Mouse (Mus musculus): ENCODE measurements around the gene Rara. TPM values are rescaled to one million over a fixed set of nuclear protein-coding genes. Genes with fewer than 3 reads are reported as not detected.

Gene Rara
- total and polyA plus RNA-seq, 3 experiments = 4.5 to 13.7 (median 12.1) TPM

DNA sequence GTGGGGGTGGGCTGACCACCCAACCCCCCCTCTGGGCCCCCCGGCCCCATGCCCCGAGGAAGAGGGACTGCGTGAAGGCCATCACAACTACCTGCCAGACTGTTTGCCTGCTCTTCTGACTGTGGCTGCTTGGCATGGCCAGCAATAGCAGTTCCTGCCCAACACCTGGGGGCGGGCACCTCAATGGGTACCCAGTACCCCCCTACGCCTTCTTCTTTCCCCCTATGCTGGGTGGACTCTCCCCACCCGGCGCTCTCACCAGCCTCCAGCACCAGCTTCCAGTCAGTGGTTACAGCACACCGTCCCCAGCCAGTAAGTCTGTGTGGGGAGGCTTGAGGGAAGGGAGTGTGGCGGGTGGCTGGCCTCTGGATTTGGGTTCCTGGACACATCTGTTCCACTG is 22.9 kb downstream of the Rara start:
- Histone ChIP-seq H3K27me3 (replicated peaks) (no peaks in the 10 kb centered on the region), H3K79me2 (replicated peaks; ENCODE audit: control insufficient read depth, extremely low read depth, insufficient read depth, poor library complexity, severe bottlenecking) (no peaks in the 10 kb centered on the region), H3K9ac (ENCODE audit: insufficient read depth, low read depth) (no peak overlapping the region), H3K4me2 (ENCODE audit: insufficient read depth, low read depth, poor library complexity, severe bottlenecking) (no peak overlapping the region), H3K27ac (ENCODE audit: insufficient read depth, low read depth) (no peak overlapping the region), H3K4me3 (replicated peaks in 1 of 3; ENCODE audit: low read depth in 2 of 3, low read length in 2 of 3, poor library complexity in 1 of 3) (no peak overlapping the region), H3K9me3 (replicated peaks; ENCODE audit: low read length) (no peaks in the 10 kb centered on the region), H3K36me3 (replicated peaks in 1 of 2; ENCODE audit: control insufficient read depth in 1 of 2, insufficient read depth in 1 of 2, low read length in 1 of 2) (peaks cover 5 to 36% of the 10 kb centered on the region in 2 experiments), H3K4me1 (ENCODE audit: control insufficient read depth in 1 of 2, insufficient read depth in 2 of 2) (peaks cover 38 to 89% of the 10 kb centered on the region in 2 experiments)
- dilution Hi-C loops (cut with MboI; ENCODE audit: extremely low pct_ligation_motif_present, extremely low pct_unique_long_range_greater_than_20kb, low sequenced_read_pairs) = no loop called here
- TF ChIP-seq SIN3A (IDR thresholded peaks at IDR 0.05; ENCODE audit: low read length) (no peak), NRF1 (IDR thresholded peaks at IDR 0.05; ENCODE audit: low read depth, low read length) (no peak), KAT2A (IDR thresholded peaks at IDR 0.05; ENCODE audit: insufficient replicate concordance, low read length) (no peak), MEF2A (IDR thresholded peaks at IDR 0.05; ENCODE audit: borderline replicate concordance, low read depth, low read length) (no peak), USF2 (conservative IDR thresholded peaks at IDR 0.05; ENCODE audit: low read depth, low read length) (no peak), MYC (IDR thresholded peaks at IDR 0.05; ENCODE audit: low read depth, low read length) (no peak), ELF1 (IDR thresholded peaks at IDR 0.05; ENCODE audit: low read depth, low read length) (no peak), MAX (IDR thresholded peaks at IDR 0.05; ENCODE audit: low read length) (no peak), SMC3 (IDR thresholded peaks at IDR 0.05; ENCODE audit: low read depth, low read length) (no peak)
- in situ Hi-C loops (cut with MboI; ENCODE audit: low pct_ligation_motif_present, low pct_unique_long_range_greater_than_20kb, low sequenced_read_pairs) = no loop called here
- DNase-seq (ENCODE audit: extremely low read depth) = no peak

DNA sequence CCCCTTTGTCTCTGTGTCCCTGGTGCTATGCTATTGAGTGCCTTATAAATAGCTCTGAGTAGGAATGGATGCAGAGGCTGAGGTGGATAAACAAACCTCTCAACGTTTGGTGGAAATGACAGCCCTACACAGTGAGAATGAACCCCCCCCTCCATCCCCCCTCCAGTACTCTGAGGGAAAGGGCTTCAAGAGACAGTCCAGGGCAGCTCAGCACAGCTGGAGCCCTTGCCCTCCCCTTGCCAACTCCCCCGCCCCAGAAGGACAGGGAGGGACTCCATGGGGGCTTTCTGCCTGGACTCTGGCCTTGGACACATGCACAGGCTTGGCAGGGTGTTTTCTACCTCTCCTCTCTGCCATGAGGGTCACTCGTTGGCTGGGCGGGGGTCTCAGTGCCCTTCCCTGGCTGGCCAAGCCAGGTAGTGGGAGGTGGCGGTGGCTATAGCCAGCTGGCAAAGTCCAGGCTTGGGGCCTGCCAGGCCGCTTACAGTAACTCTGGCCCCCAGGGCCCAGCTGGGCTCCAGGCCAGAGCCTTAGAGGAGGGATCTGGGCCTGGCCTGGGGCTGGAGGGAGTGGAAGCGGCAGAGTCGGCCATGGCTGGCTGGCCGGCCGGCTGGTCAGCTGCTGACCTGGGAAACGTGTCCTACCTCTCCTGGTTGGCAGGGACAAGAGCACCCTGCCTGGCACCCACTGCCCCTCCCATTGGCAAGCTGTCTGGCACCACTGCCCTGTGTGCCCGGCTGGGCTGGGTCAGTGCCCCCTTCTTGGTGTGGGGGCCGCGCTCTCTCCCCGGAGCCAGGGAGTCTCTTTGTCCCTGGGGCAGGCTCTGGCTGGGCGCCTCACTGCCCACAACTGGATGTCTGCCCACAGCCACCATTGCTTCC is 23.6 kb downstream of the Rara start:
- in situ Hi-C loops (cut with MboI; ENCODE audit: low pct_ligation_motif_present, low pct_unique_long_range_greater_than_20kb, low sequenced_read_pairs) = no loop called here
- Histone ChIP-seq H3K27ac (ENCODE audit: insufficient read depth, low read depth) (no peak overlapping the region), H3K4me2 (ENCODE audit: insufficient read depth, low read depth, poor library complexity, severe bottlenecking) (no peak overlapping the region)

More for the DNA sequence above, 23.6 kb downstream of the Rara start:
- no peak overlapping the region for H3K4me3 ChIP-seq (replicated peaks in 1 of 3; ENCODE audit: low read depth in 2 of 3, low read length in 2 of 3, poor library complexity in 1 of 3)
- no peak for DNase-seq (ENCODE audit: extremely low read depth)
- H3K9ac ChIP-seq (ENCODE audit: insufficient read depth, low read depth) = no peak overlapping the region
- TF ChIP-seq SIN3A (IDR thresholded peaks at IDR 0.05; ENCODE audit: low read length) = no peak
- TF ChIP-seq ZC3H11A (IDR thresholded peaks at IDR 0.05; ENCODE audit: low read depth, low read length) = no peak
- no peak for TF ChIP-seq HCFC1 (IDR thresholded peaks at IDR 0.05; ENCODE audit: low read depth, low read length)
- no peak for TF ChIP-seq CTCF (conservative IDR thresholded peaks at IDR 0.05 in 1 of 2, IDR thresholded peaks at IDR 0.05 in 1 of 2; ENCODE audit: low read depth in 2 of 2, low read length in 2 of 2)
- TF ChIP-seq ZMIZ1 (IDR thresholded peaks at IDR 0.05; ENCODE audit: low read depth, low read length) = no peak
- TF ChIP-seq USF1 (IDR thresholded peaks at IDR 0.05; ENCODE audit: low read depth, low read length) = no peak
- TF ChIP-seq TCF12 (IDR thresholded peaks at IDR 0.05; ENCODE audit: low read depth, low read length) = no peak
- no peak for TF ChIP-seq POLR2AphosphoS2 (IDR thresholded peaks at IDR 0.05; ENCODE audit: low read depth, low read length)
- TF ChIP-seq TBP (conservative IDR thresholded peaks at IDR 0.05; ENCODE audit: low read depth, low read length) = no peak
- TF ChIP-seq EP300 (IDR thresholded peaks at IDR 0.05; ENCODE audit: low read length) = no peak
- TF ChIP-seq MYC (IDR thresholded peaks at IDR 0.05; ENCODE audit: low read depth, low read length) = no peak
- H3K36me3 ChIP-seq (replicated peaks in 1 of 2; ENCODE audit: control insufficient read depth in 1 of 2, insufficient read depth in 1 of 2, low read length in 1 of 2) = peaks cover 5 to 38% of the 10 kb centered on the region in 2 experiments
- H3K27me3 ChIP-seq (replicated peaks) = no peaks in the 10 kb centered on the region
- no peaks in the 10 kb centered on the region for H3K9me3 ChIP-seq (replicated peaks; ENCODE audit: low read length)
- no peaks in the 10 kb centered on the region for H3K79me2 ChIP-seq (replicated peaks; ENCODE audit: control insufficient read depth, extremely low read depth, insufficient read depth, poor library complexity, severe bottlenecking)
- H3K4me1 ChIP-seq (ENCODE audit: control insufficient read depth in 1 of 2, insufficient read depth in 2 of 2) = peaks cover 34 to 86% of the 10 kb centered on the region in 2 experiments
- dilution Hi-C loops (cut with MboI; ENCODE audit: extremely low pct_ligation_motif_present, extremely low pct_unique_long_range_greater_than_20kb, low sequenced_read_pairs) = no loop called here

Data from CH12.LX (cell line).